Mouse (Mus musculus): ENCODE measurements at regions not wholly inside any gene's neighbourhood (a gene's known extent, or its start where the extent isn't known, plus 50 kb on each side); places are given as distances from the start of the nearest gene placed in this dataset.

GRCm38 (mm10) chr16:15052389-15052923, 146.1 kb downstream of the Efcab1 start:
- peak overlapping the region; percentile 65; the same call in 1 of the 2 replicates for H3K27ac ChIP-seq (replicated peaks; ENCODE audit: low read depth, low read length)

GRCm38 (mm10) chr16:15052924-15053793, 146.8 kb downstream of the Efcab1 start:
- Histone ChIP-seq H3K4me1 (ENCODE audit: control insufficient read depth, insufficient read depth, insufficient read length, low read length) (peaks cover 6% of the 10 kb centered on the region), H3K4me3 (ENCODE audit: insufficient read depth, low read depth, low read length) (no peak overlapping the region), H3K27ac (replicated peaks; ENCODE audit: low read depth, low read length) (peak overlapping the region; percentile 65; the same call in 1 of the 2 replicates)

More at GRCm38 (mm10) chr16:15052389-15052923, 146.1 kb downstream of the Efcab1 start:
- H3K4me1 ChIP-seq (ENCODE audit: control insufficient read depth, insufficient read depth, insufficient read length, low read length), result peaks cover 6% of the 10 kb centered on the region
- no peak overlapping the region for H3K4me3 ChIP-seq (ENCODE audit: insufficient read depth, low read depth, low read length)

GRCm38 (mm10) chr16:15053840-15054239, 147.4 kb downstream of the Efcab1 start:
- H3K27ac ChIP-seq (replicated peaks; ENCODE audit: low read depth, low read length), result no peak overlapping the region
- peaks cover 6% of the 10 kb centered on the region for H3K4me1 ChIP-seq (ENCODE audit: control insufficient read depth, insufficient read depth, insufficient read length, low read length)
- H3K4me3 ChIP-seq (ENCODE audit: insufficient read depth, low read depth, low read length), result no peak overlapping the region

GRCm38 (mm10) chr16:15054306-15055001, 148.0 kb downstream of the Efcab1 start:
- Histone ChIP-seq H3K27ac (replicated peaks; ENCODE audit: low read depth, low read length) (no peak overlapping the region), H3K4me3 (ENCODE audit: insufficient read depth, low read depth, low read length) (no peak overlapping the region), H3K4me1 (ENCODE audit: control insufficient read depth, insufficient read depth, insufficient read length, low read length) (peaks cover 6% of the 10 kb centered on the region)

- H3K27ac ChIP-seq (replicated peaks; ENCODE audit: low read depth, low read length), result no peak overlapping the region
- peaks cover 6% of the 10 kb centered on the region for H3K4me1 ChIP-seq (ENCODE audit: control insufficient read depth, insufficient read depth, insufficient read length, low read length)
- H3K4me3 ChIP-seq (ENCODE audit: insufficient read depth, low read depth, low read length), result no peak overlapping the region
These were observed 149.3 kb downstream of the Efcab1 start for GRCm38 (mm10) chr16:15055697-15056096.

- Histone ChIP-seq H3K27ac (replicated peaks; ENCODE audit: low read depth, low read length) (no peak overlapping the region), H3K4me1 (ENCODE audit: control insufficient read depth, insufficient read depth, insufficient read length, low read length) (no peaks in the 10 kb centered on the region), H3K4me3 (ENCODE audit: insufficient read depth, low read depth, low read length) (no peak overlapping the region)
These were observed 164.1 kb downstream of the Efcab1 start for GRCm38 (mm10) chr16:15070485-15070960.

- Histone ChIP-seq H3K4me1 (ENCODE audit: control insufficient read depth, insufficient read depth, insufficient read length, low read length) (no peaks in the 10 kb centered on the region), H3K4me3 (ENCODE audit: insufficient read depth, low read depth, low read length) (no peak overlapping the region), H3K27ac (replicated peaks; ENCODE audit: low read depth, low read length) (no peak overlapping the region)
These were observed 168.0 kb downstream of the Efcab1 start for GRCm38 (mm10) chr16:15074407-15074806.

- H3K27ac ChIP-seq (replicated peaks; ENCODE audit: low read depth, low read length), result 0 out of 2 replicates have a peak overlapping the region, but pooled peaks have one; percentile 5
- no peak overlapping the region for H3K4me3 ChIP-seq (ENCODE audit: insufficient read depth, low read depth, low read length)
- H3K4me1 ChIP-seq (ENCODE audit: control insufficient read depth, insufficient read depth, insufficient read length, low read length), result peaks cover 4% of the 10 kb centered on the region
These were observed 177.3 kb downstream of the Efcab1 start for GRCm38 (mm10) chr16:15083692-15084091.

- peak overlapping the region; percentile 19; the same call in 1 of the 2 replicates for H3K27ac ChIP-seq (replicated peaks; ENCODE audit: low read depth, low read length)
- H3K4me3 ChIP-seq (ENCODE audit: insufficient read depth, low read depth, low read length), result 0 out of 2 replicates have a peak overlapping the region, but pooled peaks have one; percentile 46
- H3K4me1 ChIP-seq (ENCODE audit: control insufficient read depth, insufficient read depth, insufficient read length, low read length), result peaks cover 4% of the 10 kb centered on the region
These were observed 177.8 kb downstream of the Efcab1 start for GRCm38 (mm10) chr16:15084147-15084752.

- Histone ChIP-seq H3K27ac (replicated peaks; ENCODE audit: low read depth, low read length) (0 out of 2 replicates have a peak overlapping the region, but pooled peaks have one; percentile 19), H3K4me3 (ENCODE audit: insufficient read depth, low read depth, low read length) (peak overlapping the region; percentile 46), H3K4me1 (ENCODE audit: control insufficient read depth, insufficient read depth, insufficient read length, low read length) (peaks cover 4% of the 10 kb centered on the region)
These were observed 178.6 kb downstream of the Efcab1 start for GRCm38 (mm10) chr16:15084753-15085728.

- Histone ChIP-seq H3K27ac (replicated peaks; ENCODE audit: low read depth, low read length) (no peak overlapping the region), H3K4me1 (ENCODE audit: control insufficient read depth, insufficient read depth, insufficient read length, low read length) (peaks cover 4% of the 10 kb centered on the region), H3K4me3 (ENCODE audit: insufficient read depth, low read depth, low read length) (no peak overlapping the region)
These were observed 180.2 kb downstream of the Efcab1 start for GRCm38 (mm10) chr16:15086556-15086955.

GRCm38 (mm10) chr16:15103938-15104337, 197.5 kb downstream of the Efcab1 start:
- Histone ChIP-seq H3K4me3 (ENCODE audit: insufficient read depth, low read depth, low read length) (no peak overlapping the region), H3K27ac (replicated peaks; ENCODE audit: low read depth, low read length) (no peak overlapping the region), H3K4me1 (ENCODE audit: control insufficient read depth, insufficient read depth, insufficient read length, low read length) (no peaks in the 10 kb centered on the region)

GRCm38 (mm10) chr16:15107234-15107633, 200.8 kb downstream of the Efcab1 start:
- no peaks in the 10 kb centered on the region for H3K4me1 ChIP-seq (ENCODE audit: control insufficient read depth, insufficient read depth, insufficient read length, low read length)
- H3K4me3 ChIP-seq (ENCODE audit: insufficient read depth, low read depth, low read length), result no peak overlapping the region
- no peak overlapping the region for H3K27ac ChIP-seq (replicated peaks; ENCODE audit: low read depth, low read length)

GRCm38 (mm10) chr16:15113131-15113530, 204.1 kb upstream of the Gm21897 start:
- no peak overlapping the region for H3K27ac ChIP-seq (replicated peaks; ENCODE audit: low read depth, low read length)

More at GRCm38 (mm10) chr16:15113131-15113530, 204.1 kb upstream of the Gm21897 start:
- no peaks in the 10 kb centered on the region for H3K4me1 ChIP-seq (ENCODE audit: control insufficient read depth, insufficient read depth, insufficient read length, low read length)
- no peak overlapping the region for H3K4me3 ChIP-seq (ENCODE audit: insufficient read depth, low read depth, low read length)

Data from brown adipose tissue, adult 24 weeks (tissue).